Mouse (Mus musculus): Measurements from ENCODE around the gene Ikbke.
"Not testable (repeated sequence)": the region's sequence is repeated elsewhere in the genome, so short reads cannot be mapped to it uniquely, and the experiment has no call there.

Ikbke gene

DNA sequence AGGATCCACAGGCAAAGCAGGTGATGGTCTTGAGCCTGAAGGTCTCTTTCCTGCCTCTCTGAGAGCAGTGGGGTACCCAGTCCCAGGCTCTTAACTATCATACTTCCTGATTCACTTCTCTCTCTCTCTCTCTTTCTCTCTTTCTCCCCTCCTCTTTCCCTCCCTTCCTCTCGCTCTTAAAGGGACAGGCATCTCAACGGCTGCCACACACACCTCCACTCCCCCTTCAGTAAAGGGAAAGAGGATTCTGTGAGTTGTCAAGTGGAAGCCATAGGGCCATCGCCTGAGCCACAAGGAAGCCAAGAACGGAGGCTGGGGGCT, at the start of gene Ikbke:
TSS of gene Ikbke (minus strand) at position 151 of the 321 bp plus-strand sequence.
- peak; percentile 28 for DNase-seq (ENCODE audit: low read depth)

DNA sequence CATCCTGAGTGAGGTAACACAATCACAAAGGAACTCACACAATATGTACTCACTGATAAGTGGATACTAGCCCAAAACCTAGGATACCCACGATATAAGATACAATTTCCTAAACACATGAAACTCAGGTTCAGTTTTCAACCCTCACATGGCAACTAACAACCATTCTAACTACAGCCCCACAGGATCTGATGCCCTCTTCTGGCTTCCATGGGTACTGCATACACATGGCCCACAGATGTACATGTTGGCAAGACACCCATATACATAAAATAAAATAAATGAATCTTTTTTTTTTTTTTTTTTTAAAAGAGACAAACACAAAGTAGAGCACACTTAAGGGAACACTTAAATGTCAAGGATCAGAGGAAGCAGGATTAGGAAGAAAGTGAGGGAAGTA, 49.7 kb upstream of the Ikbke start:
- DNase-seq (ENCODE audit: low read depth): not testable (repeated sequence)

DNA sequence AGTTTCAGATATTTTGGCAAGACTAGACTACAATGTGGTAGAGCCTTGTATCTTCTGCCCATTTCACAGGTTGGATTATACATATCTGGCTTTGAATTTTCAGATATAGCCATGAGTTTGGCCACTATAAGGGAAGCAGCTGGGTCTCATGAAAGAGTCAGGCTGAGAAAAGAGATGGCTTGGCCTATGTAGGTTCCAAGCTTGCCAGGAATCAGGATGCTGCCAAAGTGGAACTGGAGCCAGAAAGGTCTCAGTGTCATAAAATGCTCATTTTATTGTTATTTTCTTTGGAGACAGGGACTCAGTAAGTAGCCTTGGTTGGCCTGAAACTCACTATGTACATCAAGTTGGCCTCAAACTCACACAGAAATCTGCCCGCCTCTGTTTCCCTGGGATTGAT, 47.8 kb upstream of the Ikbke start:
- no peak for DNase-seq (ENCODE audit: low read depth)

DNA sequence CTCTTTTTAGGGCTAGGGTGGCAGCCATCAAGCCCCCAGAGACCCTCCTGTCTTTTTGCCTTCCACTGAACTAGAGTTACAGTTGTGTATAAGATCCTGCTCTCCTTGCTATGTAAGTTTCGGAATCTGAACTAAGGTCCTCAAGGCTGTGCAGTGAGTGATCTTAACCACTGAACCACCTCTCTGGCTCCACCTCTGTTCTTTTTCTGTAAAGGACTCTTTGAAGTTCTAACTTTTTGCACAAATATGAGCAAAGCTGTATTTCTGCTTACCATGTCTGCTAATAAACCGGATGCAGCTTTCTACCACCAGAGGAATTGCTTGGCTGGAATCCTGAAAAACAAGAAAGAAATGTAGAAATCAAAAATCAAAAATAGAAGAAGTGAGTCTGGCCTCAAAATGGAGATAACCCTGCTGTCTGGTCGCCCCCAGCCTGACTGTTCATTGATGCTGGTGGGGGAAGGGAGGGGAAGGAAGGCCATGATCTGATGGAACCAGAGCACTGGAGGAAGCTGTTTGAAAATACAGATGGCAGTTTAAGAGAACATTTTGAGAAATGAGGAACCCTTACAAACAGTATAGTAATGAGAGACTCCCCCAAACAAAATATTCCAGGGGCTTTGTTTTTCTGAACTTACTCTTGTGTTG, 45.5 kb upstream of the Ikbke start:
- no peak for DNase-seq (ENCODE audit: low read depth)

DNA sequence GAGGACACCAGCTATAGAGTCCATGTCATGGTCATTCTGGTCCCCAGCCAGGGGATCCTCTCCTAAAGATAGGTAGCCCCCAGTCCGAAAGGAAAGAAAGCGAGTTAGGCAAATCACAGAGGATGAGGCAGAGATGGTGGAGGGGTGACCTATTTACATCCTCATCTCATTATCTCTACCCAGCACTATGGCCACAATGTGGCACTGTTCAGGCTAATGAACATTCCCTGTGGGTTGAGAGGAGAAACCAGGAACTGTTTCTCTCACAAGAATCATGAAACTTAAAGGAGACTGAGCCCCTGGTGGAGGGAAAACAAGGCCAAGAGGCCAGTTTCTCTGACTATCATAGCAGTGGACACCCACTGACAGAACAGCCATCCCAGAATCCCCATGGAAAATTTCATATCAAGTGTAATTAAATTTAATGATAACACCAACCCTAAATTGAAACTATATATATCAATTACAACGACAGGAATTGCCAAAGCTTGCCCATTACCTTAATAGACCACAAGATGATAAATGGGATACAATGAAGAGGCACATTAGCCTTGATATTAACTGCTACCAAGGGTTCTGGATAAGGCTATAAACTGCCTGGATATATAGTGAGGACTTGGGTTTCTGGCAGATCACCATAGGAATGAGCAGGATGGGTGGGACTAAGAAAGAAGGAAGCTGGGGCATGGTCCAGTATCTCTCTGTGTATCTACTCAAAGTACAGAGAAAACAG, 40.4 kb upstream of the Ikbke start:
- no peak for DNase-seq (ENCODE audit: low read depth)

GRCm38 (mm10) chr1:131318397-131318796, 39.0 kb upstream of the Ikbke start:
- no peak for DNase-seq (ENCODE audit: low read depth)

DNA sequence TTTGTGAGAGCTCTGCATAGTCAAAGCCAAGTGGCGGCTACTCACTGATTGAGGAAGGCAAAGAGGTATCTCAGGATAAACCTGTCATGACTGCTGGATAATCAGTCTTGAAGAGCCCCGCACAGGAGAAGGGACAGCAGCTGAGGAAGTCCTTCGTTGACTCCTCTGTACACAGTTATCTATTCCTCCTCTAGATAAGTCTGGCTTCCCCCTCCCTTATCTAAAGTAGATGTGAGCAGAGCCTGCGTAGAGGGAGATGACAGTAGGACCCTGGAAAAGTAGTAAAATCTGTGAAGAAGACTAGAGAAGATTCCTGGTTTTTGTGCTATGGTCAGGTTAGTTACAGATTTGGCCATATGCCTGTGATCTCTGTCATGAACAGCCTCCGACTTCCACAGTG, 38.2 kb upstream of the Ikbke start:
- no peak for DNase-seq (ENCODE audit: low read depth)

- DNase-seq (ENCODE audit: low read depth): no peak
These were observed 31.9 kb upstream of the Ikbke start for GRCm38 (mm10) chr1:131311284-131311683.

DNA sequence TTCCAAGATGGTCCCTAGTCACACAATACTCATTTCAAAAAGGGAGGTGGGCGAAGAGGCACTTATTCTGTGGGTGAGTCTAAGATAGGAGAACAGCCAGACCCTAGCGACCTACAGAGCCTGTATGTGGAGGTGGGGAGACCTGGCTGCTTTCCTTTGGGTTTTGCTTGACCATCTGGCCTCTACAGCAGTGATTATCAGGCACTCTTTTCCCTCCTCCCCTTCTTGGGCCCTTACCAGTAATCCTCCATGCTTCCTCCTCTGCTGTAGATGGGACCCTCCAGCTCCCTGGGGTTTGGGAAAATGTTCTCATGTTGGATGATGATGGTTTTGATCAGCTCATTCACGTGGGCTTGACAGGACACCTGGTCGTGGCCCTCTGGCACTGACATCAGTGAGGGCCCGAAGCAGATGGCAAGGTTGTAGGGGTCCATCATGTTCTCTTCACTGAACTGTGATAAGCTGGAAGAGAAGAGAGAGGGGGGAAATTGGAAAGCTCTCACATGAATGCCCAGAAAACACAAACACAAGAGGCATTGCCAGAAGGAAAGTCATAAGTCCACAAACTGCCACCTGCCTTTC, 30.9 kb upstream of the Ikbke start:
- DNase-seq (ENCODE audit: low read depth): no peak

DNA sequence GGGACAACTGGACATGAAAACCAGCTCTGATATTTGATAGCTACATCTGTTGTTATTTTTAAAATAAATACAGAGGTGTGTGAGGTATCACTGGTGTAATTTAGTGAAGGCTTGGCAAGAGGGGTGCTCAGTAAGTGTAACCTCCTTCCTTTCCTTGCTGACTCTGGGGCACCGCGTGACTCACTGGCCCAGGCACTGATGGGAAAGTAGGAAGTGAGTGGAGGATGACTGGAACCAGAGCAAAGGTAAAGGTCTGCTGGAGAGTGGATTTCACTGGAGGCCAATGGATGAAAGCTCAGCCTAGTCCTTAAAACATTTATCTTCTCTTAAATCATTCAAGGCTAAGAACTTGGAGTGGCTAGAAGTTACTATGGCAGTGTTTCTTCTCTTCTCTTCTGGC, 21.3 kb upstream of the Ikbke start:
- DNase-seq (ENCODE audit: low read depth): no peak

GRCm38 (mm10) chr1:131299788-131300187, 20.4 kb upstream of the Ikbke start:
- DNase-seq (ENCODE audit: low read depth): peak; percentile 46

DNA sequence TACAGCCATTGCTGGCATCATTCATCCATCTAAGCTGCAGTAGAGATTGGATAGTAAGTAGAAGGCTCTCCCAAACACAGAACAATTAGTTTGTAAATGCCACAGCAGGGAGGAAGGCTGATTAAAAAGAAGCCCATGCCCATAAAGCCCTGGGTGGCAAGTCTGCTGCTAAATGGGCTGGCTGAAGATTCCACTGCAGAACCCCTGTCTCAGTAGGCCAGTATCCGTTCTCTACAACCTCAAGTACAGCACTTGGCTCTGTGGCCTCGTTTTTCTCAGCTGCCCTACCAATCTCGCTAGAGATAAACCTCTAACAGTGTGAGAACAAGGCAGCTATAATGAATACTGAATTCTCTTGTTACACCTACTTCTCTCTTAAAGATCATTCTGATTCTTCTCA, 19.8 kb upstream of the Ikbke start:
- DNase-seq (ENCODE audit: low read depth): no peak

GRCm38 (mm10) chr1:131298171-131298570, 18.8 kb upstream of the Ikbke start:
- no peak for DNase-seq (ENCODE audit: low read depth)

GRCm38 (mm10) chr1:131296726-131297125, 17.3 kb upstream of the Ikbke start:
- DNase-seq (ENCODE audit: low read depth): no peak

- no peak for DNase-seq (ENCODE audit: low read depth)
These were observed 15.8 kb upstream of the Ikbke start for GRCm38 (mm10) chr1:131295200-131295599.

DNA sequence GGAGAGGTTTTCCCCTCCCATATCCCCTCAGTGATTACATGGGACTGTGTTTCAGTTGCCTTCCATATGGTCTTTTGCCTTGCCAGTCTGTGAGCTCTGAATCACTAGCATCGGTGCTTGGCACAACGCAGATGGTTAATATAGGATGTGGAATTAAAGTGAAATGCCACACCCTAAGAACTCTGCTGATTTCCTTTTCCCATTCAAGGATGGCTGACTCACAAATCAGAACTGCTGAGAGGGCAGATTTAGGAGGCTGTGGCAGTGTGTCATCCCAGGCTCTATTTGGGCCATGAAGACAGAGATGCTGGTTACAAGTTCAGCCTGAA, 14.5 kb upstream of the Ikbke start:
- peak; percentile 31 for DNase-seq (ENCODE audit: low read depth)

- DNase-seq (ENCODE audit: low read depth): no peak
These were observed 14.0 kb upstream of the Ikbke start for GRCm38 (mm10) chr1:131293221-131293921.

DNA sequence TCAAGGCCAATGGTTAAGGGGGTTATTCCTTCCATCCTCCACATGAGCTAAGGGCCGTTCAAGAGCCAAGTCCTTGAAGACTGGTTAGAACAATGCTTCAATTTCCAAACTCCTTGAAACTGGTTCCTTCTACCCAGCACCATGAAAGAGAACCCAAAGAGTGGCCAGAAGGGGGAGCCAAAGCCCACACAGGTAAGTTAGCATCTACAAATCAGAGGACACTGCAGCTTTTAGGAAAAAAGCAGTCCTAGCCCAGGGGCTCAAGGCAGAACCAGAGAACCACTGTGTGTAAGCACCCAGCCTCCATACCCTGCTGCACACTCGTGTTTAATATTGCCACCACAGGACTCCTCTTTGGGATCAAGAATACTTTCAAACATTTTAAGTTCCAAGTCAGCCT, 11.2 kb upstream of the Ikbke start:
- peak; percentile 28 for DNase-seq (ENCODE audit: low read depth)

DNA sequence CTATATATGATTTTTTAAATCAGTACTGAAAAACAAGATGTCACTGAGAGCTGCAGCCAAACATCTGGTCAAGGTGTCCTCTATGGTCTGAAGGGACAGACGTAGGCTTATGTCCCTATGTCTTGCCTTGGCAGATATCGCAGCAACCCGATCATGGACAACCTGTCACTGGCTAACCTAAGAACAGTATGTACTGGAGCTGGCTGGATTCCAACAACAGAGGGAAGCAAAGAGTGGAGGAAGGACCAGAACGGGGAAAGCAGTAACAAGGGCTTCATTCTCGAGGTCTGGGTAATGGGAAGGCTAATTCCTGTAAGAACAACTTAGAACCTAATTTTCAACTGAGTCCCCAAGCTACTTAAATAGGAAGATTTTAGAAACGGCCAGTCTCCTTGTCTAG, 9.5 kb upstream of the Ikbke start:
- DNase-seq (ENCODE audit: low read depth): no peak

DNA sequence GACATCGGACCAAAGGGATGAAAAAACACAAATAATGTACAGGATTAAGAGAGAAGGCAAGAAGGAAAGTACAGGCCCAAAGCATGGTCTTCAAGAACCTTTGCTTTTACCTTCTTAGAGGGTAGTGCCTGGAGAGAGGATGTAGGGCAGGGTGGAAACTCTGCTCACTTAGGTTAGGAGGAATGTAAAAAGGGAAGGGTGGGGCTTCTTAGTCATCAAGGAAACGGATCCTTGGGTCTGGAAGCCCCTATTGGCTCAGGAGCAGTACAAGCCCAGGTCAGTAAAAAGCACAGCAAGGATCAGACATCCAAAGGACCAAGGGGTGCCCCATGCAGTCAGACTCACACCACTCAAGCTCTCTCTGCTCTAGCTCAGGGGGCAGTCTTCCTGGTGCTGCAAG, 7.9 kb upstream of the Ikbke start:
- DNase-seq (ENCODE audit: low read depth): no peak

DNA sequence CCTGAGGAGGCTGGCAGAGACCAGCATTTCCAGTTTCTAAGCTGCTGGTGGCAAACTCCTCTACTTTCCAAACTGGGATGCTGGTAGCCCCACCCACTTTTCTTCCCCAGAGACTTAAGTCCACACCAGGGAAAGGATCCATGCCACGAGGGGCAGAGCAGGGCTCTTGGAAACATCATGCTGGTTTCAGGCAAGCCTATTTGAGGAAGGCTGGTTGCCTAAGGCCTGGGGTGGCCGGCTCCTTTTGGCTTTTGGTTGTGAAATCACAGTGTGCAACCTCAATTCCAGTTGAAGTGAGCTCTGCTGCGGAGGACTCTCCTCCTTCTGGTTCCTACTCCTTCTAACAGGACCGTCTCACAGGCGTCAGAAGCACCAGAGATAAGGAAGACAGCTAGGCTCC, 7.4 kb upstream of the Ikbke start:
- no peak for DNase-seq (ENCODE audit: low read depth)

DNA sequence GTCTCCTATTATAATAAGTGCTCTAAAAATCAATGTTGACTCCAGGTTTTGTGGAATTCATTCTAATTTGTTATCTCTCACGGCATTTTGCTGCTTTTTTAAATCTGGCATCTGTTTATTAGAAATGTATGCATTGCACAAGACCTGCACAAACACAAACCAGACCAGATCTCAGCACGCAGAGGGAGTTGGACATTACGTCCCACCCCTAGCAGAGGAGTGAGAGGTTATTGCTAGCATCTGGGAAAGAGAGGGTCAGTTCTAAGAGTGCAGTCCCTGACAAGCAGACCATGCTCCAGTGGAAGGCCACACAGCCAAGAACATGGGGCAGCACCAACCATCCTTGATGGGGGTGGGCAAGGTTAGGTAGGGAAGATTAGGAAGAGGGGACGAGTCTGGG, 5.2 kb upstream of the Ikbke start:
- DNase-seq (ENCODE audit: low read depth): no peak

DNA sequence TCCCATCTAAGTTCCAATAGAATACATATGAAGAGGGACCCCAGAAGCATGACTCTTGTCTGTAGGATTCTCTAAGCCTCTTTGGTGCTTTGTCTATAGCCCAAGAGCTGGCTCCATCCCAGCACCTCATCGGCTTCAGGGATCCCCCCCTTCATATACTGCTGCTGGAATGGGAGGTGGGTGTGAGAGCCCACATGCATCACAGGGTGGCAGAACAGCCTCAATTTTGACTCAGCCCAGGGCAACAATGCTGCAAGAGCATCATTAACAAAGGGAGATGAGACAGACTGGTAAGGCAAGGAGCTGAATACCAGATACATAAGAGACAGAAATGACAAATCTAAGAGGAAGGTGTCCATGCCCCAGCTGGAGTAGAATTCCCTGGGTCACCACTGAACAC, 4.8 kb upstream of the Ikbke start:
- DNase-seq (ENCODE audit: low read depth): no peak
